Mouse (Mus musculus) left cerebral cortex, adult 2 months (tissue): ENCODE data around the gene Socs1. TPM values are rescaled to one million over a fixed set of nuclear protein-coding genes. Genes with fewer than 3 reads are reported as not detected.
A peak's percentile ranks its signal among the peaks of the same experiment; 100 is the strongest.

Experiments used
- DNase-seq, 2 experiments: peaks; one replicate each; pipeline ENCODE4 v3.0.0; 2021 to 2022; ENCODE audit warnings: low spot score in 2 of 2, mixed read lengths in 1 of 2; ENCODE audit errors: extremely low spot score in 1 of 2
- H3K27ac ChIP-seq: fragments of 200-600 bp; 2 replicates; pipeline ENCODE4 v1.8.1; 2022
- H3K4me3 ChIP-seq: fragments of 200-600 bp; 2 replicates; pipeline ENCODE4 v1.8.1; 2022
- CTCF ChIP-seq: fragments of 200-600 bp; IDR thresholded peaks from 2 replicates; pipeline ENCODE4 v1.8.1; 2022; ENCODE audit warnings: antibody characterized with exemption, mild to moderate bottlenecking, moderate library complexity
- intact Hi-C: fragments of 180-260 bp; cut with DNase I; formaldehyde crosslinking; loops from one replicate; pipeline ENCODE4 v1.15.1; 2025
- total RNA-seq, 2 experiments: library from RNA; stranded (reverse); gene quantifications; 2 replicates each; pipeline ENCODE4 v1.2.3; 2021

Socs1 gene
- total RNA-seq, 2 experiments from 2014 or later, result 0.82 to 1.2 TPM

DNA sequence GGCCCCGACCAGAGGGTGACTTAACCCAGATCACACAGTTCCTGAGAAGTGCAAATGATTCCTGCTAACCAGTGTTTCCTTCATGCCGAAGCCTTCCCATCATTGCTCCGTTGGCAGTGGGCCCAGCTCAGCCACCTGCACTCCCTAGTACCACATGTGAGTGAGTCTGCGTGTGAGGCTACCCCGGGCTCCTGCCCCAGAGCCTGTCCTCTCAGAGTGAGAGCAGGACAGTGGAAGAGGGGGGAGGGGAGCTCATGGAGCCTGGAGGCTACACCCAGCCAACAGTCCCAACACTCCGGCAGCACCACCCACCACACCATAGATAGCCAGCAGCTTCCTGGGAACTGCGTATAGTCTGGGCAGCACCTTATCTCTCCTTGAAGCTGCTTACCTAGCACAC, 35.5 kb downstream of the Socs1 start:
- H3K27ac ChIP-seq, result no peak overlapping the region
- no peak for TF ChIP-seq CTCF

DNA sequence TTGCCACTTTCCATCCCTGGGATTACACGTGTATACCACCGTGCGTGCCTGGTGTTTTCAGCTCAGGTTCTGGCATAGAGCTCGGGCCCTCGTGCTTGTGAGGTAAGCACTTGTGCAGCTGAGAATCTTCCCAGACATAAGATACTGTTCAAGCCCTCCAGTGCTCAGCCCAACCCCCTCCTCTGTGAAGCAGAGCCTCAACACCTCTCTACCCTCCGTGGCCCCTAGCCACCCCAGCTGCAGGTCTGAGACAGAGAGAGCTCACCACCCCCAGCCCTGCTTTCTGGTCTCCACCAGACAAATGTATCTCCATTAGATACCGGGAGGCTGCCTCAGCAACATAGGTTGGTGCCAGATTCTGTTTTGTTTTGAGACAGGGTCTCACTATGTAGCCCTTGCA, 36.1 kb downstream of the Socs1 start:
- DNase-seq, result no peak
- Histone ChIP-seq H3K27ac (no peak overlapping the region), H3K4me3 (no peak overlapping the region)
- intact Hi-C loops, result loop anchor here (10.0 kb wide), 1 partner anchor 614 kb away; no protein-coding TSS in a partner anchor
- no peak for TF ChIP-seq CTCF

More for the DNA sequence above, 35.5 kb downstream of the Socs1 start:
- H3K4me3 ChIP-seq, result no peak overlapping the region
- DNase-seq, result peak; percentile 31 to 44
- intact Hi-C loops, result loop anchor here (10.0 kb wide), 1 partner anchor 615 kb away; no protein-coding TSS in a partner anchor

GRCm38 (mm10) chr16:10741082-10741481, 44.3 kb downstream of the Socs1 start:
- no peak for TF ChIP-seq CTCF
- Histone ChIP-seq H3K4me3 (no peak overlapping the region), H3K27ac (no peak overlapping the region)
- intact Hi-C loops, result loop anchor here (10.0 kb wide), 1 partner anchor 606 kb away; no protein-coding TSS in a partner anchor
- DNase-seq, result no peak

GRCm38 (mm10) chr16:10739854-10740398, 45.4 kb downstream of the Socs1 start:
- Histone ChIP-seq H3K27ac (no peak overlapping the region), H3K4me3 (no peak overlapping the region)
- intact Hi-C loops, result loop anchor here (10.0 kb wide), 1 partner anchor 605 kb away; no protein-coding TSS in a partner anchor
- no peak for TF ChIP-seq CTCF
- no peak for DNase-seq

DNA sequence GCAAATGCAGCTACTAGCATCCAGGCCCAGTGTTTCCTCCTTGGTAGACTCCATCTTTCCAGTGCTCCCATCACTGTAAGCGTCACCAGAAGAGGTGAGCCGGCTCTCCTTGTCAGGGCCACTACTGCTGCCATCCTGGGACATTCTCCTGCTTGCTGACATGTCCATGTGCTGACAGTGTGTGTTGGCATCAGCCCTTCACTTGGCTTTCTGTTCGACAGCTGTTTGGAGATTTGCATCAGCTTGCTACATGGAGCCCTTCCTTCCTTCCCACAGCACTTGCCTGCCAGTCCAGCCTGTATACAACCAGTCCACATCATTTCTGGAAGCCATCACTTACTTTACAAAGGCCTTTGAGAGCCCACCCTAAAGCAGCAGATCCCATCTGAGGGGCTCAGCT, 46.5 kb downstream of the Socs1 start:
- intact Hi-C loops, result no loop called here
- no peak for TF ChIP-seq CTCF
- no peak for DNase-seq
- Histone ChIP-seq H3K27ac (no peak overlapping the region), H3K4me3 (no peak overlapping the region)

- TF ChIP-seq CTCF, result no peak
- DNase-seq, result no peak
- H3K4me3 ChIP-seq, result no peak overlapping the region
- intact Hi-C loops, result no loop called here
- no peak overlapping the region for H3K27ac ChIP-seq
Observed at GRCm38 (mm10) chr16:10737571-10737970, 47.8 kb downstream of the Socs1 start.

- intact Hi-C loops, result no loop called here
- no peak for DNase-seq
- no peak for TF ChIP-seq CTCF
- Histone ChIP-seq H3K4me3 (no peak overlapping the region), H3K27ac (no peak overlapping the region)
Observed at GRCm38 (mm10) chr16:10736364-10736763, 49.0 kb downstream of the Socs1 start.

- intact Hi-C loops, result no loop called here
- TF ChIP-seq CTCF, result no peak
- H3K27ac ChIP-seq, result no peak overlapping the region
Observed at GRCm38 (mm10) chr16:10735781-10736180, 49.6 kb downstream of the Socs1 start.

GRCm38 (mm10) chr16:10732421-10732820, 52.9 kb downstream of the Socs1 start:
- TF ChIP-seq CTCF, result no peak
- no peak for DNase-seq
- Histone ChIP-seq H3K4me3 (no peak overlapping the region), H3K27ac (no peak overlapping the region)
- intact Hi-C loops, result no loop called here

More at GRCm38 (mm10) chr16:10735781-10736180, 49.6 kb downstream of the Socs1 start:
- no peak for DNase-seq
- no peak overlapping the region for H3K4me3 ChIP-seq

Other genes with a start within 250 kb of the Socs1 start
- gene Dexi, start 242.5 kb downstream of the Socs1 start, total RNA-seq, result 10 to 100 TPM; 68.7 to 72.3 TPM
- 100 to 1,000 TPM; 105 to 106 TPM for gene Clec16a, start 240.2 kb downstream of the Socs1 start, total RNA-seq
- not detected for gene Tnp2, start 3.1 kb upstream of the Socs1 start, total RNA-seq
- gene Prm3, start 5.4 kb upstream of the Socs1 start, total RNA-seq, result not detected
- not detected for gene Prm2, start 10.6 kb upstream of the Socs1 start, total RNA-seq
- gene Prm1, start 20.3 kb upstream of the Socs1 start, total RNA-seq, result not detected
- not detected for gene Gm11172, start 27.4 kb upstream of the Socs1 start, total RNA-seq
- under 1 TPM; 0.14 to 0.42 TPM for gene Rmi2, start 49.5 kb upstream of the Socs1 start, total RNA-seq